Mouse (Mus musculus): Measurements from ENCODE around the gene Prdx5. TPM values are rescaled to one million over a fixed set of nuclear protein-coding genes. Genes with fewer than 3 reads are reported as not detected.

Prdx5 gene
- total and polyA plus RNA-seq, 3 experiments: 130 to 246 TPM; not detected in 1

DNA sequence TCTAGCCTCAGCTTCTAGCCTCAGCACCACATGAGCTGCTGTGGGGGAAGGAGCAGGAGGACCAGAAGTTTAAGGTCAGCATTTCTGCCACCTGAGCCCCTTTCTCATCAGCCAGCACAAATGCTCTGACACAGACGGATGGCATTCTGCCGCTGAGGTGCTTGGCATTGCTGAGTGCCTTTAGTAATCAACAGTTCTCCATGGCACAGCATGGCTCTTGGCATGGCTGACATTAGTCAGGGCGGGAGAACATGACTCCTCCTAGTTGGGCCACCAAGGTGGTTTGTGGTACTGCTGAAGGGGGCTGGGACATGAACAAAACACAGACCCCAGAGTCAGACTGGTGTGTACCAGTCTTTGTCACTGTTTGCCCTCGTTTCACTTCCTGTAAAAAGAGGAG lies 38.3 kb upstream of the Prdx5 start:
- H3K27ac ChIP-seq (ENCODE audit: control insufficient read depth, low read depth, low read length): no peak overlapping the region
- no peaks in the 10 kb centered on the region for H3K9me3 ChIP-seq (replicated peaks; ENCODE audit: insufficient read depth, low read length)
- DNase-seq (ENCODE audit: low read depth, low spot score): no peak
- 0 out of 4 replicates have a peak, but pooled peaks cover 0 to 6% of the 10 kb centered on the region in 2 experiments for H3K4me1 ChIP-seq (ENCODE audit: control insufficient read depth in 1 of 2, insufficient read depth in 2 of 2, low read length in 2 of 2)
- peaks cover 0 to 6% of the 10 kb centered on the region in 2 experiments; a peak in 1 of 4 replicates for H3K36me3 ChIP-seq (ENCODE audit: control insufficient read depth in 1 of 2, insufficient read depth in 2 of 2, low read length in 2 of 2)
- TF ChIP-seq CTCF (IDR thresholded peaks at IDR 0.05 in 2 of 3, conservative IDR thresholded peaks at IDR 0.05 in 1 of 3; ENCODE audit: control insufficient read depth in 1 of 3, insufficient read depth in 1 of 3, low read depth in 2 of 3, low read length in 3 of 3, poor library complexity in 1 of 3, severe bottlenecking in 1 of 3) (no peak), MYC (IDR thresholded peaks at IDR 0.05; ENCODE audit: low read depth, low read length) (no peak), RAD21 (IDR thresholded peaks at IDR 0.05; ENCODE audit: low read depth, low read length) (no peak), CHD2 (IDR thresholded peaks at IDR 0.05; ENCODE audit: low read length) (no peak), RCOR1 (IDR thresholded peaks at IDR 0.05; ENCODE audit: low read depth, low read length) (no peak), MEF2A (IDR thresholded peaks at IDR 0.05; ENCODE audit: extremely low read depth, insufficient replicate concordance, low read depth, low read length, poor library complexity, severe bottlenecking) (no peak), NRF1 (IDR thresholded peaks at IDR 0.05; ENCODE audit: insufficient read depth, low read depth, low read length, poor library complexity, severe bottlenecking) (no peak), MXI1 (IDR thresholded peaks at IDR 0.05; ENCODE audit: low read depth, low read length) (no peak), POLR2A (IDR thresholded peaks at IDR 0.05; ENCODE audit: control insufficient read depth in 1 of 2, insufficient read depth in 1 of 2, low read depth in 1 of 2, low read length in 2 of 2, poor library complexity in 1 of 2) (no peak), SMC3 (IDR thresholded peaks at IDR 0.05; ENCODE audit: low read depth, low read length) (no peak), SIN3A (IDR thresholded peaks at IDR 0.05; ENCODE audit: low read length) (no peak), ZMIZ1 (IDR thresholded peaks at IDR 0.05; ENCODE audit: low read depth, low read length) (no peak), ETS1 (IDR thresholded peaks at IDR 0.05; ENCODE audit: low read depth, low read length) (no peak), BHLHE40 (IDR thresholded peaks at IDR 0.05; ENCODE audit: borderline replicate concordance, low read depth, low read length) (no peak), NELFE (IDR thresholded peaks at IDR 0.05; ENCODE audit: low read depth, low read length) (no peak), TAL1 (IDR thresholded peaks at IDR 0.05; ENCODE audit: low read length) (no peak)
- H3K9ac ChIP-seq (ENCODE audit: control insufficient read depth, low read depth, low read length, poor library complexity, severe bottlenecking): no peak overlapping the region
- H3K79me2 ChIP-seq (ENCODE audit: control insufficient read depth, insufficient read depth, low read length, poor library complexity): peaks cover 1% of the 10 kb centered on the region; the same call in 1 of the 2 replicates
- no peaks in the 10 kb centered on the region for H3K27me3 ChIP-seq (ENCODE audit: control insufficient read depth in 1 of 2, insufficient read depth in 2 of 2, low read length in 2 of 2)
- no peak overlapping the region for H3K4me3 ChIP-seq (ENCODE audit: control insufficient read depth in 1 of 2, insufficient read depth in 1 of 2, low read depth in 2 of 2, low read length in 2 of 2)

DNA sequence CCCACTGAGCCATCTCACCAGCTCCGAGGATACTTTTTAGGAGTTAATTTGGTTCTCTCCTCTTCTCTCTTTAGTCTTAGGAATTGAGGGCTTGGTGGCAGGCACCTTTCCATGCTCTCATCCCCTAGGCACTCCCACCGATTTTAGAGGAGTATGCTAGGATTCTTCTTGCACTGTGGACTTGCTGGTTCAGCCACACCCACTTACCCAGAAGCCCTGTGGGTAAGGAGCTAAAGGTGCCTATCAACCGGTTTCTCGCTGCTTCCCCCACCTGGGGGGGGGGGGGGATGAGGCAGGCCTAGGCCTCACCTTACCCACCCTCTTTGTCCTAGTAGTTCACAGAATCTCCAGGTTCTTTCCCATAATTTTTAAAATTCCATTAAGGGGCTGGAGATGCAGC lies 37.8 kb upstream of the Prdx5 start:
- peaks cover 0 to 4% of the 10 kb centered on the region in 2 experiments; a peak in 1 of 4 replicates for H3K36me3 ChIP-seq (ENCODE audit: control insufficient read depth in 1 of 2, insufficient read depth in 2 of 2, low read length in 2 of 2)

More for the DNA sequence above, 37.8 kb upstream of the Prdx5 start:
- peaks cover 3% of the 10 kb centered on the region; the same call in 1 of the 2 replicates for H3K79me2 ChIP-seq (ENCODE audit: control insufficient read depth, insufficient read depth, low read length, poor library complexity)
- H3K4me1 ChIP-seq (ENCODE audit: control insufficient read depth in 1 of 2, insufficient read depth in 2 of 2, low read length in 2 of 2): peaks cover 0 to 9% of the 10 kb centered on the region in 2 experiments; a peak in 2 of 4 replicates
- no peak overlapping the region for H3K9ac ChIP-seq (ENCODE audit: control insufficient read depth, low read depth, low read length, poor library complexity, severe bottlenecking)
- no peak overlapping the region for H3K4me3 ChIP-seq (ENCODE audit: control insufficient read depth in 1 of 2, insufficient read depth in 1 of 2, low read depth in 2 of 2, low read length in 2 of 2)
- no peaks in the 10 kb centered on the region for H3K9me3 ChIP-seq (replicated peaks; ENCODE audit: insufficient read depth, low read length)
- DNase-seq (ENCODE audit: low read depth, low spot score): no peak
- TF ChIP-seq GABPA (IDR thresholded peaks at IDR 0.05; ENCODE audit: low read depth, low read length): no peak
- TF ChIP-seq RCOR1 (IDR thresholded peaks at IDR 0.05; ENCODE audit: low read depth, low read length): no peak
- no peak for TF ChIP-seq MYB (IDR thresholded peaks at IDR 0.05; ENCODE audit: low read depth, low read length)
- no peak for TF ChIP-seq JUND (IDR thresholded peaks at IDR 0.05; ENCODE audit: low read depth, low read length)
- TF ChIP-seq MAZ (IDR thresholded peaks at IDR 0.05; ENCODE audit: low read depth, low read length): no peak
- TF ChIP-seq NRF1 (IDR thresholded peaks at IDR 0.05; ENCODE audit: insufficient read depth, low read depth, low read length, poor library complexity, severe bottlenecking): no peak
- no peak for TF ChIP-seq MEF2A (IDR thresholded peaks at IDR 0.05; ENCODE audit: extremely low read depth, insufficient replicate concordance, low read depth, low read length, poor library complexity, severe bottlenecking)
- TF ChIP-seq E2F4 (IDR thresholded peaks at IDR 0.05; ENCODE audit: borderline replicate concordance, low read depth, low read length): no peak
- TF ChIP-seq POLR2AphosphoS2 (IDR thresholded peaks at IDR 0.05; ENCODE audit: low read length): no peak
- TF ChIP-seq MXI1 (IDR thresholded peaks at IDR 0.05; ENCODE audit: low read depth, low read length): no peak
- no peak for TF ChIP-seq TBP (IDR thresholded peaks at IDR 0.05; ENCODE audit: low read depth, low read length)
- TF ChIP-seq UBTF (IDR thresholded peaks at IDR 0.05; ENCODE audit: borderline replicate concordance, insufficient read depth, low read depth, low read length): no peak
- no peak for TF ChIP-seq CTCF (IDR thresholded peaks at IDR 0.05 in 2 of 3, conservative IDR thresholded peaks at IDR 0.05 in 1 of 3; ENCODE audit: control insufficient read depth in 1 of 3, insufficient read depth in 1 of 3, low read depth in 2 of 3, low read length in 3 of 3, poor library complexity in 1 of 3, severe bottlenecking in 1 of 3)
- no peak for TF ChIP-seq ZMIZ1 (IDR thresholded peaks at IDR 0.05; ENCODE audit: low read depth, low read length)
- TF ChIP-seq KAT2A (conservative IDR thresholded peaks at IDR 0.05; ENCODE audit: low read depth, low read length): no peak
- no peak for TF ChIP-seq ZC3H11A (IDR thresholded peaks at IDR 0.05; ENCODE audit: low read depth, low read length)
- TF ChIP-seq BHLHE40 (IDR thresholded peaks at IDR 0.05; ENCODE audit: borderline replicate concordance, low read depth, low read length): no peak
- TF ChIP-seq TCF12 (IDR thresholded peaks at IDR 0.05; ENCODE audit: low read depth, low read length): no peak
- TF ChIP-seq ETS1 (IDR thresholded peaks at IDR 0.05; ENCODE audit: low read depth, low read length): no peak
- TF ChIP-seq MYC (IDR thresholded peaks at IDR 0.05; ENCODE audit: low read depth, low read length): no peak
- no peaks in the 10 kb centered on the region for H3K27me3 ChIP-seq (ENCODE audit: control insufficient read depth in 1 of 2, insufficient read depth in 2 of 2, low read length in 2 of 2)
- no peak overlapping the region for H3K27ac ChIP-seq (ENCODE audit: control insufficient read depth, low read depth, low read length)
